Mouse (Mus musculus): ENCODE measurements around the gene Fam178b. TPM values are rescaled to one million over a fixed set of nuclear protein-coding genes. Genes with fewer than 3 reads are reported as not detected.
A peak's percentile ranks its signal among the peaks of the same experiment; 100 is the strongest.

Fam178b gene
- total RNA-seq, 2 experiments from 2014 or later: 1.2 TPM; not detected in 1

GRCm38 (mm10) chr1:36569694-36570276 is 113.2 kb downstream of the Fam178b start:
- DNase-seq: no peak
- intact Hi-C loops (cut with DNase I): no loop called here

DNA sequence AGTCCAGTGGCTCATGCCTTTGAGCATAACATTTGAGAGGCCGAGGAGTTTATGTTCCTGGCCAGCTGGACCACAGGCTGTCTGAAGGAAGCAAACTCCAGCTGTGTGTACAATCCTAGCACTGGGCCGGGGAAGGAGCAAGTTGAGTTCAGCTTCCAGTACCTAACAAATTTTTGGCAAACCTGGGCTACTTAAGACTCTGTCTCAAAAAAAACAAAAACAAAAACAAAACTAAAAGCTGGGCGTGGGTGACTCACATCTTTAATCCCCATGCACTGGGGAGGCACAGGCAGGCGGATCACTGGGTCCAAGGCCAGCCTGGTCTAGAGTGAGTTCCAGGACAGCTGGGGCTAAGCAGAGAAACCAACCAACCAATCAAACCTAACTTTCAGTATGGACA is 114.2 kb downstream of the Fam178b start:
- intact Hi-C loops (cut with DNase I): no loop called here
- no peak for DNase-seq

- intact Hi-C loops (cut with DNase I): no loop called here
- no peak for DNase-seq
Observed at GRCm38 (mm10) chr1:36567818-36568603, 115.0 kb downstream of the Fam178b start.

DNA sequence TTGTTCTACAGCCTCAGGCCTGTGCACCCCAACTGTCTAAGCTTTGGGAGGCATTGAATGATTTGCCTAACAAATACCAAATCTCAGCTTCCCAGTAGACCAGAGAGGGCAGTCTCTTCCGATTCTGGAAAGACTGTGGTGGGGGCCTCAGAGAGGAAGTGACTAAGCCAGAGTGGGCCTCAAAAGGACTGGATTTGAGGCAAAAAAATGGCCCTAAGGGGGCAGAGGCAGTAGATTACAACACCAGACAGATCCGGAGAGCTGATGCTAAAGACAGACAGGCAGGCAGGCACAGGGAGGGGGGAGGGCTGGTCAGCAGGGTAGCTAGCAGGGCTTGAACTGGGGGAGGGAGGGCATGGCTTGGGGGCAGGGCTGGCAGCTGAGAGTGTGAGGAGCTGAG is 116.6 kb downstream of the Fam178b start:
- DNase-seq: no peak
- intact Hi-C loops (cut with DNase I): no loop called here

- intact Hi-C loops (cut with DNase I): no loop called here
- peak in 1 of 2 experiments; percentile 40 for DNase-seq
Observed at GRCm38 (mm10) chr1:36564101-36564500, 118.9 kb downstream of the Fam178b start.

DNA sequence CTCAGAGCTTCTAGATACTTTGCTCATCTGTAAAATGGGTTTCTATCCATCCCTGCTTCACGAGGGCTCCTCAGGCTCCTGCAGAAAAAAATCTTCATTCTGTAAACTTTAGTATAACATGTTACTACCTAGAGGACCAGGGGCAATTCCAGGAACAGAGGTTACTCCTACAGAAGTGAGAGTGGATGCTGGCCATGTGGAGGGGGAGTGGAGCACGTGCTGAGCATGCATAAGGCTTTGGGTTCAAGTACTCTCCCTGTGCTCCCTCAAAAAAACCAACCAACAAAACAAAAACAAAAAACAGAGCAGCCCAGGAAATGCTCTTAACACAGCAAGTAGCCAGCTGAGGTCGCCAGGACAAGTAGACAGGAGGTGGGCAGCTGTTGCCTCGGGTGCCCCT is 119.4 kb downstream of the Fam178b start:
- no peak for DNase-seq
- intact Hi-C loops (cut with DNase I): no loop called here

GRCm38 (mm10) chr1:36563197-36563596 is 119.8 kb downstream of the Fam178b start:
- intact Hi-C loops (cut with DNase I): no loop called here
- DNase-seq: no peak

- intact Hi-C loops (cut with DNase I): no loop called here
Observed at GRCm38 (mm10) chr1:36562388-36562787, 120.6 kb downstream of the Fam178b start.

GRCm38 (mm10) chr1:36560903-36561302 is 122.1 kb downstream of the Fam178b start:
- intact Hi-C loops (cut with DNase I): no loop called here
- no peak for DNase-seq

More at GRCm38 (mm10) chr1:36562388-36562787, 120.6 kb downstream of the Fam178b start:
- DNase-seq: no peak

GRCm38 (mm10) chr1:36559888-36560287 is 123.1 kb downstream of the Fam178b start:
- intact Hi-C loops (cut with DNase I): no loop called here
- DNase-seq: no peak

GRCm38 (mm10) chr1:36559256-36559655 is 123.7 kb downstream of the Fam178b start:
- intact Hi-C loops (cut with DNase I): no loop called here

GRCm38 (mm10) chr1:36558031-36558993 is 124.7 kb downstream of the Fam178b start, which contains the start of gene Sema4c:
Gene Sema4c (minus strand): TSS chr1:36558349.
- peak in 1 of 2 experiments; percentile 67 for DNase-seq
- intact Hi-C loops (cut with DNase I): no loop called here

More at GRCm38 (mm10) chr1:36559256-36559655, 123.7 kb downstream of the Fam178b start:
- DNase-seq: no peak

GRCm38 (mm10) chr1:36557457-36558011 is 125.4 kb downstream of the Fam178b start:
- intact Hi-C loops (cut with DNase I): no loop called here
- DNase-seq: peak; percentile 87

DNA sequence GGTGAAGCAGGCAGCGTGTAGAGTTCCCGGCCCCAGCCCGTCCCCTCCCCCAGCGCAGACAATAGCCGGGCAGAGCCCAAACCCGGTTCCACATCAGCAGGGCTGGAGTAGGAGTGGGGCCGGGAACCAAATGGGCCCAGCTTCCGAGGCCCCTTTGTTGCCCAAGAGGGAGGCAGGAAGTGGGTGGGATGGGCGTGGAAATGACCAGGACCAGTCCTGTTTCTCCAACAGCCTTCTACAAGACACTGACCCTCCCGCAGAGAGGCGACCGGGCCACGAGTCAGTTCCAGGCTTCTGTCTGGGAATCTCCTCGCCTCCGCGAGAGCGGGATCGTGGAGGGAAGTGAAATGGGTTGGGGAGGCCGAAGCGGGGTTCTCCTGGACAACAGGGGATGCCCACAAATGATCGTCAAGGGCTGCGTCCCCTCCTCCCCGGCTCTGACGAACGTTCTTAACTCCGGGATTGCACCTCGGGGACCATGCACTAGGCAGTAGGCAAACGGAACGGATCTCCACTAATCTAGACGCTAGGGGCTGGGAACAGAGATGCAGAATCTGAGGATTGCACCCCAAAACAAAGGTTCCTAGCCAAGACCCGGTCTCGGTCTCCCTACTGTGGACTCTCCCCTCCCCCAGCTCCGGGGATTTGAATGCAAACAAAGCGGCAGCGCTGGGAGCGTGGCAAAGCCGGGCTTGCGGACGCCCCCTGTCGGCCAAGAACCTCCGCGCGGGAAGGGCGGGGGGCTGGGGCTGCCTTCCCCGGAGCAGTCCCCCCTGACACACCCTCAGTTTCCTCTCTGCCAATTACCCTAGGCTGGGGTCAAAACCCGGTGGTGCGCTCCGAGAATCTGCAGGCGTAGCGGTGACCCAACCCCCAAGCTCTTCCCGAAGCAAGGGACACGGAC is 126.2 kb downstream of the Fam178b start:
- peak; percentile 86 to 89 for DNase-seq
- intact Hi-C loops (cut with DNase I): no loop called here

GRCm38 (mm10) chr1:36555798-36556395 is 127.1 kb downstream of the Fam178b start:
- DNase-seq: no peak
- intact Hi-C loops (cut with DNase I): no loop called here

DNA sequence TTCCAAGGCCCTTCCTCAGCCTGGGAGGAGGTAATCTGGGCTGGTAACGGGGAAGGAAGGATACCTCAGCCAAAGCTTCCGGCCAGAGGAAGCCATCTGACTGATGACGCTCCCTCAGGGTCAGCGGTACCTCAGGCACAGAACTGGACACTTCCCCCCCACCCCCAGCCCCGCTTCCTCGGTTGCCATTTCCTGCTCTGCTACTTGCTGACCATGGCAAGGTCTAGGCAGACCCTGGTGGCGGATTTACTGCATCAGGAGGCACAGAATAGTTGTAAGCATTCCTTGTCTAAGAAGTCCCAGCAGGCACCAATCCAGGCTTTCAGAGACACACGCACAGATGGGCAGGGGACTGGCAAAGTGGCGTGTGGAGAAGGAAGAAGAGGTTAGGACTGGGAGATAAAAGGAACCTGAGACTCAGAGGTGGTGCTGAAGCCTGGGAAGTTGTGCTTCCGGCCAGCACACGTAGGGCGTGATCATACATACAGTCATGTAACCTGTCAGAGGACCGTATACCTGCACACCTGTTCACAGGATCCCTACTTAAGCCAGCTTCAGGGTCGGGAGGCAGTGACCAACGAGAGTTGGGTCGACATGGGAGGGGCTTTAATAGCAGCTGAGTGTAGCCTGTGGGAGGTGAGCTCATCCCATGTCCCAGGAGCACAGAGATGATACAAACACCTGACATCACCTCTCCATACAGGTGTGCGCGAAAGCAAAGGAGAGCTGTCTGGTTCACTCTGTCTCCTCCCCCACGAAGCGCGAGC is 128.2 kb downstream of the Fam178b start:
- DNase-seq: no peak
- intact Hi-C loops (cut with DNase I): no loop called here

DNA sequence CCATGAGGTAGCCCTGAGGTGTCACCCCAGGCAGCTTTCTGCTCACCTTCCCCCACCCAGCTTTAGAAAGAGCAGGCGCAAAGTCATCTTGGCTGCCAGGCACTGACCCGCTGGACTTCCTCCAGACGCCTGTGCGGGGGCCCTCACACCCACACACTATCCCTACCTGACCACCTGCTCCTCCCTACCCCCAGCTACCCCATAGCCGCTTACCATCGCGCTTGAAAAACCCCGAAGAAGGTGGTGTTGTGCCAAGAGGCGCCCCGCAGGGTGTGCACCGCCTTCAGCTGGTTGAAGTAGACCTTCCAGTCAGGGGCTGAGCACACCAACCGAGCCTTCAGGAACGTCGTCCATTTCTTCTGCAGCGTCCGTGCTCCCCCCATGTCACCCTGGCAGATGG is 130.5 kb downstream of the Fam178b start:
- DNase-seq: no peak
- intact Hi-C loops (cut with DNase I): no loop called here

DNA sequence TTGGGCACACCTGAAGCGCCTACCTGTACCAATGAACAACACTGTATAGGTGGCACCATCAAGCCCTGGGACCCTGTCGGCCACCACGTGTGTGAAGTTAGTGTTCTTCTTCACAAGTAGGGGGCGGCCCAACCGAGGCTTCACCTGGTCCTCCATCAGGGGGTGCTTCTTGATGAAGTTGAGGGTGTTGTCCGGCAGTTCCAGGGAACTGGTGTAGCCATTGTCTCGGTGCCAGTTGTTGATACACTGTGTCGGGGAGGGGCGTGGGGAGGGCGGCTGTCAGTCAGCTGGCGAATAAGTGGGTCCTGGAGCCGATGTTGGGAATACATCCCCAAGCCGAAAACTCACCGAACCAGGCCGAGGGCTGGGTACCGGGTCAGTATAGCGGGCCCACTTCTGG is 131.1 kb downstream of the Fam178b start:
- no peak for DNase-seq
- intact Hi-C loops (cut with DNase I): no loop called here

Data from gastrocnemius, postnatal 36 days (tissue).